Mouse (Mus musculus): ENCODE data around the gene Syce2.

DNA sequence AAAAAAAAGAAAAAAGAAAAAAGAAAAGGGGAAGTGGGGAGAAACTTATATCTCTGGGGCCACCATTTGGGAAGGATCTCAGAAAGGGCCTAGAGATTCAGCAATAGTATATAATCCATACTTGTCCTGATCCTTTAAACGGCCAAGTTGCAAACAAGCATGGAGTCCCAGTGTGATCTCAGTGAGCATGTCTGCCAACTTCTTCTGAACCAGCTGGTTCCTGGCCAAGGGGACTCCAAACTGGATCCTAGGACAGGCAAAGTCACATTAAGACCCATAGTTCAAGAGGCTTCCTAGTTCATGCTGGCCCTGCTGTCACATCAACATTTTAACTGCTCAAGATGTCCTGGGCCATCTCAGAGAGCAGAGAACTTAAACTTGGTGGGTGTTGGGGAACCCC lies 17.2 kb downstream of the Syce2 start:
- TF ChIP-seq POLR2A (IDR thresholded peaks at IDR 0.05; ENCODE audit: insufficient read depth, low read depth, low read length) = no peak
- TF ChIP-seq CTCF (IDR thresholded peaks at IDR 0.05) = no peak
- TF ChIP-seq EP300 (IDR thresholded peaks at IDR 0.05; ENCODE audit: insufficient read depth, low read depth, low read length) = no peak

Data from heart, adult 2 months (tissue).